Mouse (Mus musculus): Measurements from ENCODE around the gene Nr6a1.

Nr6a1 gene

GRCm38 (mm10) chr2:38927115-38927979 is at the start of gene Nr6a1:
Gene Nr6a1 (minus strand): TSS chr2:38927688.
- peak; percentile 49 for DNase-seq (ENCODE audit: low spot score)

- DNase-seq (ENCODE audit: low spot score) = no peak
Observed at GRCm38 (mm10) chr2:38975941-38976805, 48.7 kb upstream of the Nr6a1 start.

DNA sequence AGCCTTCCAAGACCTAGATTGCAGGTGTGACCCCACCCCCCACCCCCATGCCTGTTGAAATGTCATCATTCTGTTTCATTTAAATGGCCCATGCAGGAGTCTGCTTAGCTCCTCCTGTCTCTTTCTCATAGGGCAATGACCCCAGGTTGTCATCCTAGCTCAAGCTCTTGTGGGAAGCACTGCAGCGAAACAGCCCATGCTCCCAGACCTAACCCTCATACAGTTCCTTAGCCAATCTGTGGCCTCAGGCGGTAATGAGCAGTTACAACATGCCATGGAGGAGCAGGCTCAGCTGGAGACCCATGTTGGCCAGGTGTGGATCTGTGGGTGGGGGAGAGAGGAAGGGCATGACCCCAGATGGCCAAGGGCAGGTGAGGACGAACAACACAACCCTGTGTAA is 47.7 kb upstream of the Nr6a1 start:
- no peak for DNase-seq (ENCODE audit: low spot score)

DNA sequence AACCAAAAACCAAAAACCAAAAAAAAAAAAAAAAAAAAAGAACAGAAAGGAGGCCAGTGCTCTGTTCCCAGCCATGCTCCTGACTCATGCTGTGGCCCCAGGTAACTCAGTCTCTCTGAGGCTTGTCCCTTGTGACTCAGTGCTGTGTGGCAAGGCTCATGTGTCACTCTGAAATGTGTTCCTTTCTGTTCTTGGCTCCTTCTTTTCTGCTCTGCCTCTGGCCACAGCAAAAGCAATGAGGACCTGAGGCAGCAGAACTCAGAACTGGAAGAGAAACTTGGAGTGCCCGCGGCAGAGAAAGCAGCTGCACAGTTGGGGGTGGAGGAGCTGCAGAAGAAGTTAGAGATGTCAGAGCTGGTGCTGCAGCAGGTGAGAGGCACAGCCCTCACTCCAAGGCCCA is 46.7 kb upstream of the Nr6a1 start:
- DNase-seq (ENCODE audit: low spot score) = no peak

GRCm38 (mm10) chr2:38973701-38974100 is 46.2 kb upstream of the Nr6a1 start:
- no peak for DNase-seq (ENCODE audit: low spot score)

- no peak for DNase-seq (ENCODE audit: low spot score)
Observed at GRCm38 (mm10) chr2:38973223-38973622, 45.7 kb upstream of the Nr6a1 start.

DNA sequence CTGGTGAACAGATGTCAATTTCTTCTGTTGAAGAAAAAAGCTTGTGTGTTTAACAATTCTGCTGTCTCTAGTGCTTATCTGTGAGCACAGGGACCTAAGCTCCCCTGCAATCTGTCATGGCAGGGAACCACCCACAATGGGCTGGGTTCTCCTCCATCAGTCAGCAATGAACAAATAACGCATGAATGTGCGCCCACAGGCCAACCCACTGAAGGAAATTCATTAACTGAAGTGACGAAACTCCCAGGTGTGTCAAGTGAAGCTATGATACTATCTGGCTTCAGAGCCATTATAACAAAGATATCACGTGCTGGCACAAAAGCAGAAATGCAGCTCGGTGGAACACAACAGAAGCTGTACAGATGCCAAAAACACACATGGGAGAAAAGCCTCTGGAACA is 42.6 kb upstream of the Nr6a1 start:
- DNase-seq (ENCODE audit: low spot score) = peak; percentile 11

- DNase-seq (ENCODE audit: low spot score) = no peak
Observed at GRCm38 (mm10) chr2:38969650-38970049, 42.2 kb upstream of the Nr6a1 start.

GRCm38 (mm10) chr2:38964198-38964597 is 36.7 kb upstream of the Nr6a1 start:
- DNase-seq (ENCODE audit: low spot score) = no peak

DNA sequence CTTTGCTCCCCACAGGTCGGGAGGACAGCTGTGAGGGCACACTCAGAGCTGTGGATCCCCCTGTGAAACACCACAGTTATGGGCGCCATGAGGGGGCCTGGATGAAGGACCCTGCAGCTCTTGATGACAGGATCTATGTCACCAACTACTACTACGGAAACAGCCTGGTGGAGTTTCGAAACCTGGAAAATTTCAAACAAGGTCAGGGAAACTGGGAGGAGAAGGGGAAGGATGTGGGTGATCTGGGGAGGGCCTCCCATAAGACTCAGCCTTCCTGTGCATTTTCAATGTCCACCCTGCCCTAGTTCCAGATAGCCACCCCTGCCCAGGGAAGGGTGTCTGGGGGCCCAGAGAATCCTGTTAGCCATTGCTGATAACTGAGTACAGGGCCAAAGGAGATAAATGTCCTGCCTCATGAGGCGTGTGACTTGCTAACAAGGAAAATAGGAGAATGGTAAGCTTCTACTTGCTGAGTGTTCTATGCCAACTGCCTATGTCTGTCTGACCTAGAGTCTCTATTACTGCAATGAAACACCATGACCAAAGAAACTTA is 30.3 kb upstream of the Nr6a1 start:
- no peak for DNase-seq (ENCODE audit: low spot score)

DNA sequence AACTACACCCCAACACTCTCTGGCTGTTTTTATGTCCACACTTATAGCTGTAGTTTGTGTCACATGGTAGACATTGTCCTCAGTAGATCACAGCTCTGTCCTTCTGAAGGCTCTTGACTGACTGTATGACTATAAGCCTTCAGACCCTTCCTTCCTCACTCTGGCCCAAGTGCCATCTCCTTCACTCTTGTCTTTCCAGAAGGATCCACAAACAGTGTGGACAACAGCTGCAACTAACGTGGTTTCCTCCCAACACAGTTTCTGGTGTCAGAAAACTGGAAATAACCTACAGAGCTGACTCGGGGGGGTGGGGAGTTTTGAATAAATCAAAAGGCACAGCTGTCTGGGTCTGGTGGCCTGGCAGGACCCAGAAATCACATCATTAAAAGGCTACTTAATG is 28.6 kb upstream of the Nr6a1 start:
- no peak for DNase-seq (ENCODE audit: low spot score)

GRCm38 (mm10) chr2:38953152-38953883 is 25.8 kb upstream of the Nr6a1 start:
- no peak for DNase-seq (ENCODE audit: low spot score)

DNA sequence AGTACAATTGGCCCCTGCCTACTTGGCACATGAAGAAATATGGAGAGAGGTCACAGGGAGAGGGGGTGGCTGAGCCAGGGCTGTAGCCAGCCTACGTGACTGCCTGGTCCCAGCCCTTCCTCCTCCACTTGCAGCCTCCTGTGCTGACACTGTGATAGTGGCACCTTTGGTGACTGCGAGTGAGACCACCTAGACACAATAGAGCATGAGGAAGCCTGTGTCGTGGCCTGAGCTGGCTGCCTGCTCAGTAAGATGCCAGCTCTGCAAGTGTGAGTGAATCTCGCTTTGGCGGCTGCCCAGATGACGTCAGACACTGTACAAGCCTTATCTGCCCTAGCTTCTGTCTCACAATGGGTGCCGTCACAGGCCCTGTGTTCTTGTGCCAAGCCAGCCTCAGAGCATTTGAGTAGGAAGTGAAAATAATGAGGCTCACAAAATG is 22.8 kb upstream of the Nr6a1 start:
- peak; percentile 46 for DNase-seq (ENCODE audit: low spot score)

DNA sequence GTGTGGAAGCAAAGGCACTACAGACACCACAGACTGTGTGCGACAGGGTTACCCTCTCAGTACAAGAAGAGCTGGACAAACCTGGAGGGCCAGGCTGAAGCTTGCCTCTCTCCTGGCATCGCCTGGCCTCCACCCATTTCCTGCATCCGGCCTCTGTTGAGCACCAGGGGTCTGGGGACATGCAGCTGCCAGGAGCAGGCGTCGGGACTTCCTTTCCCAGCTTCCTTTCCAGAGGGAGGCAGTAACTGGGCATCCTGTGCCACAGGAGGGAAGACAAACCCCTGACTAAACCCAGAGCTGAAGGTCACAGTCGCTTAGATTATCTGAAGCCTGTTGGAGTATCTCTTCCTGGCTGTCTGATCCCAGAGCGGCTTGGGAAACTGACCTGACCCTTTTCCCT is 20.1 kb upstream of the Nr6a1 start:
- no peak for DNase-seq (ENCODE audit: low spot score)

- DNase-seq (ENCODE audit: low spot score) = no peak
Observed at GRCm38 (mm10) chr2:38944460-38945161, 17.1 kb upstream of the Nr6a1 start.

GRCm38 (mm10) chr2:38943977-38944376 is 16.5 kb upstream of the Nr6a1 start:
- no peak for DNase-seq (ENCODE audit: low spot score)

DNA sequence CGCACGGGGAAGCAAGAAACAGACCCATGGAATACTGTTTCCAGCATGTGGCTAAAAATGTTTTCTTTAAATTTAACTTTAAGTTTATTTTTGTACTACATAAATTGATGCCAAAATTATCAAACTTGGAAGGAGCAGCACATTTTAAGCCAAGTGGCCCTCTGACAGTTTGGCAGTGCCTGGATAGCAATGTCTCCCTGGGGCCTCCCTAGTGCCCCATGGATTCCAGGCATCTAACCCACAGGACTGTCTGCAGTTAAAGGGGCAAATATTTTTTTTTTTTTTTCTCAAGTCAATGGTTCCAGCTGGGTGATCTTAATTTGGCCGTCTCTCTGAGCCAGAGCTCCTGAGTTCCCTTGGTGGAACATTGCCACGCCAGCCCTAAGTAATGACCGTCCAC is 15.7 kb upstream of the Nr6a1 start:
- no peak for DNase-seq (ENCODE audit: low spot score)

GRCm38 (mm10) chr2:38941898-38942297 is 14.4 kb upstream of the Nr6a1 start:
- DNase-seq (ENCODE audit: low spot score) = no peak

DNA sequence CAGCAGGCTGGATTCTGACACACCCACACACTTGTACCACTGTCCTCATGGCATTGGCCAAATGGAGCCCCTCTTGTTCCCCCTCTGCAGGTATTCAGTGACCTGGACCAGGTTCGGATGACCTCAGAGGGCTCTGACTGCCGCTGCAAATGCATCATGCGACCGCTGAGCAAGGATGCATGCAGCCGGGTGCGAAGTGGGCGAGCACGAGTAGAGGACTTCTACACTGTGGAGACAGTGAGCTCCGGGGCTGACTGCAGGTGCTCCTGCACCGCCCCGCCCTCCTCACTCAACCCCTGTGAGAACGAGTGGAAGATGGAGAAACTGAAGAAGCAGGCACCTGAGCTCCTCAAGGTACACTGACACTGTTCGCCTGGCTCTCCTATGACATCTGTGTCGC is 13.9 kb upstream of the Nr6a1 start:
- no peak for DNase-seq (ENCODE audit: low spot score)

DNA sequence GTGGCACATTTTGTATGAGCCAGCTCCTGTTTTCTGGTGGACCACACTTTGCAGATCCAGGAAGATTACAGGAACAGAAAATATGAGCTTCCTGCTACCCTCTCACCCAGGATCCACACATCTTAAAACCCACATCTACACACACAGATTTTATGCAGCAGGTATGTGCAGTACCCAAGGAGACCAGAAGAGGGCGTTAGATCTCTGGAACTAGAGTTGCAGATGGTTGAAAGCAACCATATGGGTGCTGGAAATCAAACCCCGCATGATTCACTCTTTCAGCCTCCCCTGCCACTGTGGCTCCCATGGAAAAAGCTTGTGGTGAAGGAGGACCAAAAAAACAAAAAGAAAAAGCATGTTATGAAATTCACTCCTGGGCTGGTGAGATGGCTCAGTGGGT is 11.6 kb upstream of the Nr6a1 start:
- DNase-seq (ENCODE audit: low spot score) = no peak

DNA sequence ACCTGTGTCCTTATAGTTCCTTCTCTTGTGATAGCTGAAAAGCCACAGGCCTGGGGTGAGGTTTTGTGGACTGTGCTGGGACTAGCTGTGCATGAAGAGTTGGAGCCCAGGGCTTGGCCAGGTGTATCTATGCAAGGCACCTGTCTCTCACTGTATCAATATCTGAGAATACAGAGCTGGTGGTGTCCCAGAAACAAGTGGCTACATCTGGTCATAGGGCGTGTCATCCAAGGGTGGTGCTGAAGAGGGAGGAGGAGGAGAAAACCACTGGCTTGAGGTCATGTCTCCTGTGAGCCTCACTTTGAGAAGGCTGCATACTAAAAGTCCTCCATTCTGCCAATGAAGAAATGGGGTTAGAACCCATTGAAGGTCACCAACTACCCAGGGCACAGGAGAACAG is 10.5 kb upstream of the Nr6a1 start:
- DNase-seq (ENCODE audit: low spot score) = no peak

Data from spleen, adult 12 weeks (tissue).